Mouse (Mus musculus): ENCODE measurements around the gene Cacnb1.
A peak's percentile ranks its signal among the peaks of the same experiment; 100 is the strongest.

Cacnb1 gene

GRCm38 (mm10) chr11:98022555-98023371 is at the start of gene Cacnb1:
TSS of gene Cacnb1 (minus strand) at chr11:98023034.
- peak; percentile 55 to 77 for DNase-seq (ENCODE audit: low spot score in 2 of 2)

- DNase-seq (ENCODE audit: low spot score in 2 of 2), result no peak
These were observed 44.4 kb upstream of the Cacnb1 start for GRCm38 (mm10) chr11:98067255-98067654.

GRCm38 (mm10) chr11:98066201-98066600 is 43.4 kb upstream of the Cacnb1 start:
- DNase-seq (ENCODE audit: low spot score in 2 of 2), result no peak

GRCm38 (mm10) chr11:98061904-98062562 is 39.2 kb upstream of the Cacnb1 start:
- DNase-seq (ENCODE audit: low spot score in 2 of 2), result peak in 1 of 2 experiments; percentile 80

- no peak for DNase-seq (ENCODE audit: low spot score in 2 of 2)
These were observed 38.6 kb upstream of the Cacnb1 start for GRCm38 (mm10) chr11:98061441-98061840.

DNA sequence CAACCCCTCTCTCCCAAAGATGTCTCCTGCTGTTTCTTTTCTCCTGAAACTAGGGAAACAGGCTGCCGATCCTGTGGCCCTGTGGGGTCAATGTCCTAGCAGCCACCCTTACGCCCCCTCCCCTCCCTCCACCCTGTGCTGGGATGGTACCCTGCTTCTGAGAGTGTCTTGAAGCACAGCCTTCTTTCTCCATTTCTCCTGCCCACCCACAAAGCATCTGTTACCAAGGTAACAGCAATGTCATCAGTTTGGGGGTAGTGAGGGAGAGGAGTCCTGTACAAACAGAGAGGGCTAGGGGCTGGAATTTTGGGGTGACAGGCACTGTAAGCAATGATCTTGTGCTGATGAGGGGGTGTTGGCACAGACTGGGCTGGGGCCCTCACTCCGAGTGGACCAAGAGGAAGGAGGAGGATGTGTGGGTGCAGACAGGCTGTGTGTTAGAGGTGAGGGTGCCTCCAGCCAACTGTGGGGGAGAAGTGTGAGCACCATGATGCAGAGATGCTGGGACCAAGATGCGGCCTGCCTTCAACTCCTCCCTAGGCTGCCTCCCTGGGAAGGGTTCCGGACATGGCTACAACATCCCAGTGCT is 37.4 kb upstream of the Cacnb1 start:
- no peak for DNase-seq (ENCODE audit: low spot score in 2 of 2)

- DNase-seq (ENCODE audit: low spot score in 2 of 2), result no peak
These were observed 36.8 kb upstream of the Cacnb1 start for GRCm38 (mm10) chr11:98059662-98060061.

DNA sequence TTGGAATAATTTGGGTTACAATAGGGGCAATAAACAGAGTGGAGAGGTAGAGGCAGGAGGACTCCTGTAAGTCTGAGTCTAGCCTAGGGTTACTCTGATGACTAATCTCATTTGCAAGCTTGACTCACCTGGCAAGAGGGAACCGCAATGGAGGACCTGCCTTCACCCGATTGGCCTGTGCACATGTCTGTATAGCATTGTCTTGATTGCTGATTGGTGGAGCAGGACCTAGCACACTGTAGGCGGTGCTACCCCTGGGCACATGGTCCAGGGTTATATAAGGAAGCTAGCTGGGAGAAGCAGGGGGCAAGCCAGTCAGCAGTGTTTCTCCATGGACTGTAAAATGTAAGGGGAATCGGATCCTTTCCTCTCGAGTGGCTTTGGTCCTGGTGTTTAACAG is 35.2 kb upstream of the Cacnb1 start:
- DNase-seq (ENCODE audit: low spot score in 2 of 2), result no peak

- no peak for DNase-seq (ENCODE audit: low spot score in 2 of 2)
These were observed 34.6 kb upstream of the Cacnb1 start for GRCm38 (mm10) chr11:98057466-98057865.

DNA sequence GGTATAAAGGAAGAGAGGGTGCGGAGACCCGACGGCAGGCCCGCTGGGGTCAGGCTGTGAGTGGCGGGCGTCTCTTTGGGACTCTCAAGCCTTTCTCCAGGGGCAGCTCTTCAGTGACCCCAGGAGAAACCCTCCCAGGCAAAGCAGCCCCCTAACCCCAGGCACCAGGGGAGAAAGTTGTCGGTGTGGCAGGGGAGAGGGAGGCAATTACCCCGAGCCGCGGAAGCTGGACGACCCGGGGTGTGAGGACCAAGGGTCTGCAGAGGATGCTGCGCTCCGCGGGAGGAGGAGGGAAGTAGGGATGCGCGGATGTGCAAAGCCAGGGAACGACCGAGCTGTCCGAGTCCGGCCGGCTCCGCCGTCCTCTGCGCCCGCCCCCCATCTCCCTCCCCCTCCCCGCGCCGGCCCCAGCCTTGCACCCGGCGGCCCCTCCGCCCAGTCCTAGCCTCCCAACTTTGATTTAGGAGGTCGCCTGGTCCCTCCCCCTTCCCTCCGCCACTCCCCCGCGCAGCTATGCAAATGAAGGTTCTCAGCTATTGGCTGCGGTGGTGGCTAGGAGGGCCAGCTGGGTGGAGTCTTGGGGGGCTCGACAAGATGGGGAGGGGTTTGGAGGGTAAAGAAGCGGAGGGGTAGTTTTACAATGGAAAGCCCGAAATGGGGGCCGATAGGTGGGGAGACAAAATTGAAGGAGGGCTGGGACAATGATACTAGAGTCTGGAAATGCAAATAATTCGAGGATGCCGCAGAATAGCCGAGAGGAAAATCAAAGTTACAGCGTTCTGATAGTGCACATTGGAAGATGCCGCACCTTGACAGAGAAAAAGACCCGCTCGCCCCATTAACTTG is 30.4 kb upstream of the Cacnb1 start, which contains the start of gene Stac2:
TSS of gene Stac2 (minus strand) at position 474 of the 846 bp plus-strand sequence.
- DNase-seq (ENCODE audit: low spot score in 2 of 2), result peak in 1 of 2 experiments; percentile 45

GRCm38 (mm10) chr11:98052129-98052988 is 29.5 kb upstream of the Cacnb1 start:
- no peak for DNase-seq (ENCODE audit: low spot score in 2 of 2)

GRCm38 (mm10) chr11:98051611-98052128 is 28.8 kb upstream of the Cacnb1 start:
- no peak for DNase-seq (ENCODE audit: low spot score in 2 of 2)

DNA sequence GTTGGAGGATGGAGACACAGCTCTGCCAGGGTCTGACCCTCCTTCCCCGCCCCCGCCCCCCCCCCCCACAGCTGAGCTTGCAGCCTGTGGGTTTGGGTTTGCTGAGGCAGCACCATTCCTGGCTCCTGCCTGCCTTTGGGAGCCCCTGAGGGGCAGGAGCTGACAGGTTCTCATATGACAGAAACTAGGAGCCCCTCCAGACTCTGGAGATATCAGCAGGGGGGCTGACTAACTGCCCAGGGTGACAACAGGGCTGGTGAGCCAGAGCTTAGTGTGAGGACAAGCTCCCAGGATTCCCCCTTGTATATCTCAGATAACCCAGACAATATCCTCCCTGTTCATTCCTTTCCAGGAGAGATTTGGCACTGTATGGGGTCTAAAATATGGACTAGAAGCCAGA is 28.1 kb upstream of the Cacnb1 start:
- no peak for DNase-seq (ENCODE audit: low spot score in 2 of 2)

- DNase-seq (ENCODE audit: low spot score in 2 of 2), result no peak
These were observed 27.6 kb upstream of the Cacnb1 start for GRCm38 (mm10) chr11:98050520-98050815.

DNA sequence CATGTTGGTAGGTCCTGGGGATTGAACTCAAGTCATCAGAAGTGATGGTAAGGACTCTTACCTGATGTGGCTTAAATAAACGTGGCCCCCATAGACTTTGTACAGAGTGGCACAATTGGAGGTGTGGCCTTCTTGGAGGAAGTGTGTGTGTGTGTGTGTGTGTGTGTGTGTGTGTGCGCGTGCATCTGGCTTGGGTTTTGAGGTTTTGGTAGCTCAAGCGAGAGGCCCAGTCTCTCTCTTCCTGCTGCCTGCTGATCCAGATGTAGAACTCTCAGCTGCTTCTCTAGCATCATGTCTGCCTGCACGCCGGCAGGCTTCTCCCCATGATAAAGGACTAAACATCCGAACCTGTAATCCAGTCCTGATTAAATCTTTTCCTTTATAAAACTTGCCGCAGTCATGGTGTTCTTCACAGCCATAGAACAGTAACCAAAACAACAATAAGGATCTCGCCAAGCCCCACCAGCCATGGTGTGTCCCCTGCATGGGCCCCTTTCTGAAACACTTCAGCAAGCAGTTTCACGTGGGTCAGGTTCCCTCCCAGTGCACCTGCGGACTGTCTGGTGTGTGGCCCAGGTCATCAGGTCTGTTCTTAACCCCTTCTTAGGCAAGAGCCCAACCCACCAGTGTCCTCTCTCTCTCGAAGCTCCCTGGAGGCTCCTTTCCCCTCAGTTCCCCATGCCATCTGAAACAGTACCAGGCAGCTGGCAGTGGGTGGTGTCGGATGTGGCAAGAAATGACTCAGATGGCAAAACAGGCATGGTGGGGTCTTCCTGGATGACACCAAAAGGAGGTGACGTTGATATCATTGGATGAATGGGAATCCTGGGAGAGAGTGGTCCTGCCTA is 27.1 kb upstream of the Cacnb1 start:
- DNase-seq (ENCODE audit: low spot score in 2 of 2), result no peak

- DNase-seq (ENCODE audit: low spot score in 2 of 2), result peak; percentile 49 to 75
These were observed 24.9 kb upstream of the Cacnb1 start for GRCm38 (mm10) chr11:98047745-98048144.

DNA sequence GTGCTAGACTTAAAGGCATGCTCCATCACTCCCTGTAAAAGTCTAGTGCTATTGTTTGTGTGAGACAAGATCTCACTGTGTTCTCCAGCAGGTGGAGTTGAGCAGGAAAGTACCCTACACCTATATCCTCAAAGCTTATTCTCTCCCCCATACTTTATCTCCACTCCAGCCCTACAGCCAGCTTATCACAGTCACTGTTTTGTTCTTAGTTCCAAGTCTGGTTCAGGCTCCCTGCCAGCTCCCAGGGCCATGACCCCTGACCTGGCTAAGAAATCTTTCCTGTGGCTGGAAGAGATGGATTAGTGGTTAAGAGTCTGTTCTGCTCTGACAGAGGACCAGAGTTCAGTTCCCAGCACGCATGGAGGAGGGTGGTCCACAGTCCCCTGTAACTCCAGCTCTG is 23.6 kb upstream of the Cacnb1 start:
- no peak for DNase-seq (ENCODE audit: low spot score in 2 of 2)

- no peak for DNase-seq (ENCODE audit: low spot score in 2 of 2)
These were observed 22.8 kb upstream of the Cacnb1 start for GRCm38 (mm10) chr11:98045596-98045995.

DNA sequence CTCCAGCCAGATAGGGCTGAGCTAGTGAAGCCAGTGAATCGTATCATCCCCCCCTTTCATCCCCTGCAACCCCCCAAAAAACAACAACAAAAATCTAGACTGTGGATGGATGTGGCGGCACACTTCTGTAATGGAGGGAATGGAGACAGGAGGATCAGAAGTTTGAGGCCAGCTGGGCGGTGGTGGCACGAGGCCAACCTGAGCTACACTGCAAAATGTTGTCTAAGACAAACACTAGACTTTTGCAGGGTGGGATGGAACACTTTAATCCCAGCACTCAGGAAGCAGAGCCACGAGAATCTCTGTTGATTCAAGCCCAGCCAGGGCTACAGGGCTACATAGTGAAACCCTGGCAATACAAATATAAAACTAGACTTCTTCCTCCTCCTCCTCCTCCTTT is 21.2 kb upstream of the Cacnb1 start:
- no peak for DNase-seq (ENCODE audit: low spot score in 2 of 2)

DNA sequence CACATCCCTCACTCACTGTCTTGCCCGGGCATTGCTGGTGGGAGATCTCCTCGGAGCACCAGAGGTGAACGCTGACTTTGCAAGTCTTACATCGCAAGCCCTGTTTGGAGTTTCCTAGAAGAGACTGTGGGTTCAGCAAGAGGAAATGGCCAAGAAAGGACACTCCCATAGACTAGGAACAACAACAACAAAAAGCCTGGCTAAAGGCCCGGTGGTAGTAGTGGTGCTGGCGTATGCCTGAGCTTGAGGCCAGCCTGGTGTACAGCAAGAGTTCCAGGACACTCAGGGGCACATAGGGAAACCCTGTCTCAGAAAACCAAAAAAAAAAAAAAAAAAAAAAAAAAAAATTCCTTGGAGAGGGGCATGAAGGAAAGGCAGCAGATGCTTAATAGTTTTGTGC is 19.9 kb upstream of the Cacnb1 start:
- no peak for DNase-seq (ENCODE audit: low spot score in 2 of 2)

All from cerebellum, postnatal 4 days (tissue).